Mouse (Mus musculus) midbrain, embryonic 13.5 days (tissue): Measurements from ENCODE around the gene Ostm1. TPM values are rescaled to one million over a fixed set of nuclear protein-coding genes. Genes with fewer than 3 reads are reported as not detected.

Source experiments
- ATAC-seq: fragments of 200-750 bp; cut with Nextera tagmentation; 2 replicates; pipeline ENCODE4 v1.8.0; 2017; ENCODE audit warnings: mild to moderate bottlenecking, moderate TSS enrichment, moderate library complexity
- H3K27ac ChIP-seq: fragments of 300-500 bp; sonication (generic); 2 replicates; pipeline ENCODE4 v1.5.1; 2015; ENCODE audit warnings: inconsistent platforms, mild to moderate bottlenecking, moderate library complexity
- H3K27me3 ChIP-seq: fragments of 300-500 bp; sonication (generic); 2 replicates; pipeline ENCODE4 v1.6.1; 2015; ENCODE audit warnings: mild to moderate bottlenecking, inconsistent platforms
- H3K36me3 ChIP-seq: fragments of 300-500 bp; sonication (generic); 2 replicates; pipeline ENCODE4 v1.6.1; 2015; ENCODE audit warnings: mild to moderate bottlenecking, inconsistent platforms
- H3K4me1 ChIP-seq: fragments of 300-500 bp; sonication (generic); replicated peaks from 2 replicates; pipeline ENCODE4 v1.6.1; 2015; ENCODE audit warnings: inconsistent platforms
- H3K4me2 ChIP-seq: fragments of 300-500 bp; sonication (generic); replicated peaks from 2 replicates; pipeline ENCODE4 v1.6.1; 2015; ENCODE audit warnings: moderate library complexity, mild to moderate bottlenecking, inconsistent platforms
- H3K4me3 ChIP-seq: fragments of 300-500 bp; sonication (generic); replicated peaks from 2 replicates; pipeline ENCODE4 v1.5.1; 2015; ENCODE audit warnings: mild to moderate bottlenecking, inconsistent platforms
- H3K9ac ChIP-seq: fragments of 300-500 bp; sonication (generic); replicated peaks from 2 replicates; pipeline ENCODE4 v1.6.1; 2015; ENCODE audit warnings: mild to moderate bottlenecking, inconsistent platforms
- H3K9me3 ChIP-seq: fragments of 300-500 bp; sonication (generic); 2 replicates; pipeline ENCODE4 v1.6.1; 2016; ENCODE audit warnings: mild to moderate bottlenecking, inconsistent platforms
- WGBS: fragments of 180-500 bp; shearing (Covaris S2); methylation state at CpG from one replicate; pipeline ENCODE4 v1.1.7; 2015; 5-methylcytosine and 5-hydroxymethylcytosine counted together
- polyA plus RNA-seq: library from polyadenylated mRNA; unstranded; fragments of >200 nt; fragmentation: Nextera tagmentation; extraction: Ambion mirVana; gene quantifications from 2 replicates; pipeline ENCODE4 v1.2.1, GENCODE M21; 2015

Ostm1 gene
- polyA plus RNA-seq, 1 experiment from 2014 or later = 37.4 TPM

DNA sequence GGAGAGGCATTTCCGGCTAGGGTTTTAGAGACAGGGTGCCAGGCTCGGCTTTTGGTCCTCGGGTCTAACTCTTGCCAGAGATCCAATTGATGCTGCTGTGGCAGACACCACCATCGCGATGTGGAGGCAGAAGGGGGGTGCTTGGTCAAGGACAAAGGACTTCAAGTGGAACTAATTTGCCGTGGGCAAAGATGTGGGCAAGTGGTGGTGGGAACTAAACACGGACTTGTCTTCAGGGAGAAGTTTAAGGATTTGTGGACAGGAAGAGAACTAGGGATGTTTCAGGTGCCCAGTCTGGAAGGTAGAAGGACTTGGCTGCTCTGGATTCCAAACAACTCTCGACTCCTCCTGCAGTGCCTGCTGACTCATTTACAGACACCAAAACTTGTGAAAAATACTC lies 1.5 kb downstream of the Ostm1 start:
- Histone ChIP-seq H3K4me2 (peak overlapping the region; percentile 63), H3K4me1 (peaks cover 56% of the 10 kb centered on the region), H3K9ac (peak overlapping the region; percentile 70; the same call in 1 of the 2 replicates), H3K4me3 (peak overlapping the region; percentile 49), H3K9me3 (no peaks in the 10 kb centered on the region), H3K36me3 (no peaks in the 10 kb centered on the region), H3K27ac (no peak overlapping the region), H3K27me3 (peaks cover 93% of the 10 kb centered on the region)
- no peak for ATAC-seq
- 2% methylated on average over 8 of the region's 8 CpGs for WGBS

DNA sequence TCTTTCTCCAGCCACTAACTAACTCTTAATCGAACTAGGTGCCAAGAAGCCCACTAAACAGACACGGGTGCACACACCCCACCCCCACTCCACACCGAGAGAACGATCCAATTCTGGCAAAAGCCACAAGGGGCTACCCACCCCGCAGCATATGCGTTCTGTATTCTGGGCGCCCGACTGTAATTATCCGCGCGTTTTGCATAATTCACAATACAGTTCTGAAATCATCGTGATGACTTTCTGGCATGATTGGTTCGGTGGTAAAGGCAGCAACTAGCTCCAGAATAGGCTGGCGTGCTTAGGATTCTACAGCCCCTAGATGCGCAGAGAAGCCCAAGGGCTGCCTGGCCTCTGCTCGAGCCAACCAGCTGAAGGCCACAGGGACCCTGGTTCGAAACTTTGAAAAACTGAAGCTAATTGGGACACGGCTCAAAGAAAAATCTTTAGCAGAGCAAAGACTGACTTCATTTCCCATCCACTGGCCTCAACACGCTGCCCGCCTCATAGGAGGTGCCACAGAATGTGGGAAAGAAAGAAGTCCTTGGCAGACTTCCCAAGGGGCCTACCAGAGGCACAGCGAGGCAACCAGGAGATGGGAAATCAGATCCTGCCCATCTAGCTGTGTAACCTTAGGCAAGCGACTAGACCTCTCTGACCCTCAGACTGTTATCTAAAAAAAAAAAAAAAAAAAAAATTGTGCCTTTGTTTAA lies 2.1 kb downstream of the Ostm1 start:
- peak overlapping the region; percentile 49 for H3K4me3 ChIP-seq
- H3K9ac ChIP-seq = 0 out of 2 replicates have a peak overlapping the region, but pooled peaks have one; percentile 70
- no peak for ATAC-seq
- no peaks in the 10 kb centered on the region for H3K9me3 ChIP-seq
- H3K4me1 ChIP-seq = peaks cover 56% of the 10 kb centered on the region
- peak overlapping the region; percentile 63 for H3K4me2 ChIP-seq
- no peaks in the 10 kb centered on the region for H3K36me3 ChIP-seq
- 11% methylated on average over 22 of the region's 22 CpGs for WGBS
- peaks cover 93% of the 10 kb centered on the region for H3K27me3 ChIP-seq
- no peak overlapping the region for H3K27ac ChIP-seq

DNA sequence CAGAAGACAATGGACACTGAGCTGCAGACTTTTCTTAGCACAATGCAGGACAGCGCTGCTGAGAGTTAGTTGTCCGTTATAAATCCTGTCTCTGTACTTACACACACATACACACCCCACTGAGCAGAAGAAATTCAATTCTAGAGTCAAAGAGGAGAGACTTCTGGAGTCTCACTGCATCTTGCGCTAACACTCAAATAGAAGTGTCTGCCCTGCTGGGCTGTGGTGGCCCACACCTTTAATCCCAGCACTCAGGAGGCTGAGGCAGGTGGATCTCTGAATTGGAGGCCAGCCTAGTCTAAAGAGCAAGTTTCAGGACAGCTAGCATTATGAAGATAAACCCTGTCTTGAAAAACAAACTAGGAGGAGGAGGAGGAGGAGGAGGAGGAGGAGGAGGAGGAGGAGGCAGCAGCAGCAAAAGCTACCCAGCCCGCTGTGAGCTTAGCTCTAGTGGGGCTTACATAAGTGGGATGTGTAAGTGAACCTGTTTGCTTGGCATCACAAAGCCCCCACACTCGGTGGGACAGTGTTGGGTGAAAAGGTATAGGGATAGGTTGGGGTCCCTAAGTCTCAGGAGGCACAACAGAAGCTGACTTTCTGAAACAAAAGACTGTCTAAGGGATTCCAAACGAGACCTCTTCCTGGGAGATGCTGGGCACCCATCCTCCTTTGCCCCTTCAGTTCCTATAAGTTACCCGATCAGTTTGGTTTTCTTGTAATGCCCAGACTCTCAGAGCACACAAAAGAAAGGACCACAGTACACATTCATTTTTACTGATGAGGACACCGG lies 4.5 kb downstream of the Ostm1 start:
- Histone ChIP-seq H3K9me3 (no peaks in the 10 kb centered on the region), H3K4me1 (peaks cover 59% of the 10 kb centered on the region), H3K9ac (no peak overlapping the region), H3K4me3 (no peak overlapping the region), H3K27ac (no peak overlapping the region), H3K4me2 (0 out of 2 replicates have a peak overlapping the region, but pooled peaks have one; percentile 0), H3K27me3 (peaks cover 95% of the 10 kb centered on the region), H3K36me3 (no peaks in the 10 kb centered on the region)
- WGBS = 17% methylated on average over 8 of the region's 8 CpGs
- ATAC-seq = no peak

- Histone ChIP-seq H3K4me1 (peaks cover 46% of the 10 kb centered on the region), H3K27me3 (peaks cover 98% of the 10 kb centered on the region), H3K9me3 (0 out of 2 replicates have a peak, but pooled peaks cover 2% of the 10 kb centered on the region), H3K36me3 (no peaks in the 10 kb centered on the region), H3K4me2 (no peak overlapping the region), H3K4me3 (no peak overlapping the region), H3K9ac (no peak overlapping the region), H3K27ac (no peak overlapping the region)
- ATAC-seq = no peak
- 10% methylated on average over 5 of the region's 5 CpGs for WGBS
Observed at GRCm38 (mm10) chr10:42589505-42589904, 5.9 kb downstream of the Ostm1 start.

- H3K27me3 ChIP-seq = peaks cover 98% of the 10 kb centered on the region
- no peak overlapping the region for H3K9ac ChIP-seq
- peaks cover 36% of the 10 kb centered on the region for H3K4me1 ChIP-seq
- no peak for ATAC-seq
- peak overlapping the region; percentile 33 for H3K4me3 ChIP-seq
- H3K27ac ChIP-seq = no peak overlapping the region
- 0 out of 2 replicates have a peak, but pooled peaks cover 2% of the 10 kb centered on the region for H3K9me3 ChIP-seq
- H3K4me2 ChIP-seq = peak overlapping the region; percentile 57
- WGBS = 2% methylated on average over 19 of the region's 19 CpGs
- H3K36me3 ChIP-seq = no peaks in the 10 kb centered on the region
Observed at GRCm38 (mm10) chr10:42590261-42591184, 6.9 kb downstream of the Ostm1 start.

DNA sequence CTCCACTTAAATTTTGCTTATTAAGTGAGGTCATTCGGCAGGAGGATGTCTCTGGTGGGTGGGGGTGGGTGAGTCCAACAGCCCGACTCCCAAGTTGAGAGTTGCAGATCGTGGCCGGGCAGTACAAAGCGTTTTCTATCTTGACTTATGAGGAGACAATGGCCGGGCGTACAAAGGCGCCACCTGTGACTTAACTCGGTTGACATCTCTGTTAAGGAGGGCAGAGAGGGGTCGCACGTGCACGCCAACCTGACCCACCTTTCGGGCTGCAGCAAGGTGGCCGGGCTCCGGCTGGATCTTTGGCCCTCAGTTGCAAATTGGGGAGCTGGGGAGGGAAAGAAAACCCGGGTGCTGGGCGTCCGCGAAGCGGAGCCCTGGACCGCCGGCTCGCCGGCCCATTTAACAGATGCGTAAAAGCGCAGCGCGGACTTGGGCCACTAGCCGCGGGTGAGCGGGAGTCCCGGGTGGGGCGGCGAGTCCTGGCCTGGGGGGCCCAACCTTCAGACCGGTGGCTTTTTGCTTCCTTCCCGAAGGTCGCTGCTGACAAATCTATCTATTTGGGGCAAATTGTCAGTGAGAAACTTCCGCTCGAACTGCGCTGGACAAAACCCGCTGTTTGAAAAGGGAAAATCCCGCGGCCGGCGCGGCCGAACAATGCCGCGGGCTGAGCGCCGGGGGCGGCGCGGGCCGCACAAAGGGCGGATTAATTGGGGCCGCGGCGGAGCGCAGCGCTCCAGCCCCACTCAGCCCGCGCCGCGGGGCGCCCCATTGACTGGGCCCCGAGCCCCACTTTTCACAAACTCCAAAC lies 7.8 kb downstream of the Ostm1 start:
- WGBS = under 1% methylated on average over 67 of the region's 67 CpGs
- ATAC-seq = peak; percentile 68
- Histone ChIP-seq H3K9me3 (0 out of 2 replicates have a peak, but pooled peaks cover 2% of the 10 kb centered on the region), H3K36me3 (no peaks in the 10 kb centered on the region), H3K4me2 (peak overlapping the region; percentile 57), H3K9ac (peak overlapping the region; percentile 42), H3K27me3 (peaks cover 97% of the 10 kb centered on the region), H3K4me3 (peak overlapping the region; percentile 33), H3K27ac (no peak overlapping the region), H3K4me1 (peaks cover 32% of the 10 kb centered on the region)

- Histone ChIP-seq H3K4me3 (peak overlapping the region; percentile 33), H3K27ac (no peak overlapping the region), H3K4me1 (peaks cover 32% of the 10 kb centered on the region), H3K9ac (peak overlapping the region; percentile 42), H3K36me3 (no peaks in the 10 kb centered on the region), H3K27me3 (peaks cover 92% of the 10 kb centered on the region), H3K9me3 (0 out of 2 replicates have a peak, but pooled peaks cover 2% of the 10 kb centered on the region), H3K4me2 (peak overlapping the region; percentile 57)
- ATAC-seq = peak; percentile 43
- under 1% methylated on average over 25 of the region's 25 CpGs for WGBS
Observed at GRCm38 (mm10) chr10:42591993-42592686, 8.5 kb downstream of the Ostm1 start.

DNA sequence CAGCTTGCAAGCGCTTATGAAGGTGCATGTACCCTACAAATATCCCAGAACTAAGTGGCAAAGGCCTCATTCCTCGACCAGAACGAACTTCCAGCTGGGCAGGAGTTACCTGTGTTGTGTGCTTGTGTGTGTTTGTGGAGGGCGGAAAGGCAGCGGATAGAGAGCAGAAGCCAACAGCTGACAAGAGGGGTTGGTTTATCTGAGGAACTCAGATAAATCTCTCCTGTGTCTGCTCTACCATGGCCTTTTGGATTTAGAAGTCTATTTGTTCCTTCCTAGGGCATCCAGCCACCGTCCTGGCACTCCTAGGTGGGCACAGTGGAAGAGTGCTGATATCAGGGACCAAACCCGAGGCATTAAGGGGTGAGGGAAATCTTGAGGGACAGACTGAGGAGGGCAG lies 9.6 kb downstream of the Ostm1 start:
- Histone ChIP-seq H3K27me3 (peaks cover 86% of the 10 kb centered on the region), H3K4me1 (peaks cover 32% of the 10 kb centered on the region), H3K9me3 (0 out of 2 replicates have a peak, but pooled peaks cover 2% of the 10 kb centered on the region), H3K4me2 (no peak overlapping the region), H3K9ac (no peak overlapping the region), H3K27ac (no peak overlapping the region), H3K4me3 (no peak overlapping the region), H3K36me3 (no peaks in the 10 kb centered on the region)
- ATAC-seq = no peak
- WGBS = 30% methylated on average over 7 of the region's 7 CpGs

DNA sequence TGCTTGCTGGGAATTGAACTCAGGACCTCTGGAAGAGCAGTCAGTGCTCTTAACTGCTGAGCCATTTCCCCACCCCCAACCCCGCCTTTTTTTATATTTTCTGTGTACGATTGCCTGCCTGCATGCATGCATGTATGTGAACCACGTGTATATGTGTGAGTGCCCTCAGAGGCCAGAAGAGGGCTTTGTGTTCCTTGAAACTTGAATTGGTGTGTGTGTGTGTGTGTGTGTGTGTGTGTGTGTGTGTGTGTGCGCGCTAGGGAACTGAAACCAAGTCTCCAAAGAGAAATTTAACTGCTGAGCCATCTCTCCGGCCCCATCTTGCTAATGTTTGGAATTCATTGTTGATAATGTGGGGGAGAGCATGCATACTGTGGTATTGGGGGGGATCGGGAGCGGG lies 15.0 kb downstream of the Ostm1 start:
- H3K9me3 ChIP-seq = 0 out of 2 replicates have a peak, but pooled peaks cover 2% of the 10 kb centered on the region
- no peak overlapping the region for H3K9ac ChIP-seq
- H3K36me3 ChIP-seq = no peaks in the 10 kb centered on the region
- no peak overlapping the region for H3K27ac ChIP-seq
- 87% methylated on average over 8 of the region's 8 CpGs for WGBS
- no peak overlapping the region for H3K4me3 ChIP-seq
- H3K4me1 ChIP-seq = no peaks in the 10 kb centered on the region
- no peak for ATAC-seq
- no peak overlapping the region for H3K4me2 ChIP-seq
- H3K27me3 ChIP-seq = peaks cover 37% of the 10 kb centered on the region

- Histone ChIP-seq H3K4me1 (no peaks in the 10 kb centered on the region), H3K4me2 (no peak overlapping the region), H3K36me3 (no peaks in the 10 kb centered on the region), H3K9ac (no peak overlapping the region), H3K27ac (no peak overlapping the region), H3K27me3 (peaks cover 14% of the 10 kb centered on the region; the same call in 1 of the 2 replicates), H3K9me3 (peaks cover 6% of the 10 kb centered on the region), H3K4me3 (no peak overlapping the region)
- no peak for ATAC-seq
- WGBS = 32% methylated on average over 10 of the region's 10 CpGs
Observed at GRCm38 (mm10) chr10:42601556-42601955, 17.9 kb downstream of the Ostm1 start.
